Mouse (Mus musculus): Measurements from ENCODE around the gene Ampd3.

The Ampd3 gene

DNA sequence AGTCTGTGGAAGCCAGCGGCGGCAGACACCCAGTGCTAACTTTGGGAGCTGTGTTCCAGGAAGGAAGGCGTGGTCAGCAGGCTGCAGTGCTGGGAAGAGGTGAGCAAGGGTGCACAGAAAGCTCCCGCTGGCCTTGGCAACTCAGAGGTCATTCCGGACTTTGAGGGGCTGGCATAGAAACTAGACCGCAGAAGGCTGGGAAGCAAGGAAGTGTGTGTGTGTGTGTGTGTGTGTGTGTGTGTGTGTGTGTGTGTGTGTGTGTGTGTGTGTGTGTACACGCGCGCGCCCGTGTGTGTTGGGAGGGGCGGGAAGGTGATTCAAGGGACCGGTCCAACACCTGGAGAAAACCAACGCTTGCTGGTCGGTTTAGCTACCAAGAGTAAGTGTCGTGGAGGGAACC, at the start of gene Ampd3:
Gene Ampd3, plus strand, starts transcription at position 206 of the 400 bp plus-strand sequence.
- in situ Hi-C loops (cut with MboI; ENCODE audit: unreplicated experiment in 2 of 2): no loop called here

DNA sequence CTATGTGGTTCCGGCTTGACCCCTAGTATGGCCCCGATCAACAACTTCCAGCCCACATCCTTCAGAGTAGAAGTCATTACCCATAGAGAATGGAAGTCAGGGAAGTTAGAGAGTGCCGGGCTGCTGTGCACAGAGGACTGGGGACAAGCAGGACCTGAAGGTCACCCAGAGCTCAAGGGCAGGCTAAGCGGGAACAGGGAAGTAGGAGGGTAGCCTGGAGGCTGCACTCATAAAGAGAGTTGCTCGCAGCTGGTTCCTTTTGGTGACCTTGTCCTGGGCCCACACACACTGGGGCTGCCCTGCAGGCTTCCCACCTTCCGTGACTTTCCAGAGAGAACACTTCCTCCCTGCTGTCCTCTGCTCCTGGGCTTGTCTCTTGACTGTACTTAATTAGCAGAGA, 49.5 kb upstream of the Ampd3 start:
- in situ Hi-C loops (cut with MboI; ENCODE audit: unreplicated experiment in 2 of 2): no loop called here

DNA sequence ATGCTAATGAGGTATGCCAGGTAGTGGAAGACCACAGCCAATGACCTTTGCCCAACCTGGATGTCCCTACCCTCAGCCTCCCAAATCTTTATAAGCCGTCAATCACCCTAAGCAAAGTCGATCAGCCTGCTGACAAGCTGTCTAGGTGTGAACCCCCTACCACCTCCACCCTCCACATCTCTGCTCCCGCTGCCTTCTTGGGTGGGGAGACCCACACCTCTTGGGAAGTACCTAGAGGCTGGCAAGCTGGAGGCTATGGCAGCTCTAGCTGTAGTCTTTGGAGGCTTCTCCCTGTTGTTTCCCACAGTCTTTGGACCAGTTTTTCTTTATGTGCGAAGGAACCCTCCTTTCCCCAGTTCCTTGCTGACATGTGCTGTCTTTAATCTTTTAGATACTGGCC, 48.1 kb upstream of the Ampd3 start:
- in situ Hi-C loops (cut with MboI; ENCODE audit: unreplicated experiment in 2 of 2): loop anchor here (10.0 kb wide), 2 partner anchors 215 to 1245 kb away; no protein-coding TSS in a partner anchor

DNA sequence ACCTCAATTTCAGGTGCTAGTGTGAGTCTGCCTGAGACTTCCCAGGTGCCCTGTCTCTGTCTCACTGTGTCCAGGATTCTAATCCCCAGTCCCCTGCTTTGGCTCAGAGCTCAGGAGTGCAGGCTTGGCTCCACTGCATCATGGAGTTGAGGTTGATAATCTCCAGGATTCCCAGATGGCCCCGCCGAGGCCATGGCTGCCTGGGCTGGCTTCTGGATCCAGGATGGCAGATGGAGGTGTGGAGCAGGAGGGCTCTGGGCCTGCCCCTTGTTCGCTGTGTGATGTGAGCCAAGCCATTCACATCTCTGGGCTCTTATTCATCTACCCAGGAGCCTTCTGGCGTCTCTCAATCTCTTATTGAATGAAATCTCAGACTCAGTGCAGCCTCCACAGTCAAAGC, 45.8 kb upstream of the Ampd3 start:
- in situ Hi-C loops (cut with MboI; ENCODE audit: unreplicated experiment in 2 of 2): loop anchor here (10.0 kb wide), 2 partner anchors 213 to 1243 kb away; no protein-coding TSS in a partner anchor

DNA sequence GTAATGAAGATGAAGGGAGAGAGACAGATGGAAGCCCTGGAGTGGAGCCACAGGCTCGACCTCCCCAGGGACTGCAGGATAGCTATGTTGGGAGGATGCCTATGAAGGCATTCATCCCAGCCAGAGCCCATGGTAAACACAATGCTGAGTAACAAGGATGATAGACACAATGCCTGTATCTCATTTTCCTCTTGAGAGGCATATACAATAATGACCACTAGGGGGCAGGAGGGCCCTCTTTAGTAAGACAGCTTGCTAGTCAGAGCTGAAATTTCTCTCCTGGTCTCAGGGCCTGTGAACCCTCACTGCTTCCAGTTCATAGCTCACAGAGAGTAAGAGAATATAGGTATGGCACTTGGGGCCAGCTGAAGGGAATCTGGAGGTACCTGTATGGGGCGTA, 41.0 kb upstream of the Ampd3 start:
- in situ Hi-C loops (cut with MboI; ENCODE audit: unreplicated experiment in 2 of 2): loop anchor here (5.0 to 25.0 kb wide), 8 partner anchors 75 to 1635 kb away; no protein-coding TSS in a partner anchor

DNA sequence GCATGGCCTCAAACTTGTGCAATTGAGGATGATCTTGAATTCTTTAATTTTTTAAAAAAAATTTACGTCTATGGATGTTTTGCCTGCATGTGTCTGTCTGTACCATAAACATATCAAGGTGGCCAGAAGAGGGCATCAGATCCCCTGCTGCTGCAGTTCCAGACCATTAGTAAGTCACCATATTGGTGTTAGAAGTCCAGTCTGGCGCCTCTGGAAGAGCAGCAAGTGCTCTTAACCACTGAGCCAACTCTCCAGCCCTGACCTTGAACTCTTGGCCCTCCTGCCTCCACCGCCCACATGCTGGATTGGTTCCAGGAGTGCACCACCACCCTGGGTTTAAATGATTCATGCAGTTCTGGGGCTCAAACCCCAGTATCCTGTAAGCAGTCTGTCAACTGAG, 39.1 kb upstream of the Ampd3 start:
- in situ Hi-C loops (cut with MboI; ENCODE audit: unreplicated experiment in 2 of 2): loop anchor here (5.0 to 25.0 kb wide), 8 partner anchors 73 to 1633 kb away; no protein-coding TSS in a partner anchor

DNA sequence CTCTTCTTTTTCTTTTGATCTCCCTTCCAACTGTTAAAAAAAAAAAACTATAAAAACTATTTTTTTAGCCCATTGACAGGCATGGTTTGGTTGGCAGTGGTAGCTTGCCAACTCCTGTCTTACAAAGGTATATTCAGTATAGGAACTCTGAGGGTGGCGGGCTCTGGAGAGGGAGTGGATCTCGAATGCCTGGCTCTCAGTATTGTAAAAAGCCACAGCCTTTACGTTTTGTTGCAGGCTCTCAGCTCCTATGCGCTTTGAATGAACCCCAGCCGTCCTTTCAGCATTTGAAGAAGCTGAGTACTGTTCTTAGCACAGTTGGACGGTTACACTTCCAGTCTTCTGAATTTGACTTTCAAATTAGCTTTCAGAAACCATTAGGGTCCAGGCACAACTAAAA, 38.7 kb upstream of the Ampd3 start:
- in situ Hi-C loops (cut with MboI; ENCODE audit: unreplicated experiment in 2 of 2): loop anchor here (5.0 to 25.0 kb wide), 8 partner anchors 73 to 1633 kb away; no protein-coding TSS in a partner anchor

DNA sequence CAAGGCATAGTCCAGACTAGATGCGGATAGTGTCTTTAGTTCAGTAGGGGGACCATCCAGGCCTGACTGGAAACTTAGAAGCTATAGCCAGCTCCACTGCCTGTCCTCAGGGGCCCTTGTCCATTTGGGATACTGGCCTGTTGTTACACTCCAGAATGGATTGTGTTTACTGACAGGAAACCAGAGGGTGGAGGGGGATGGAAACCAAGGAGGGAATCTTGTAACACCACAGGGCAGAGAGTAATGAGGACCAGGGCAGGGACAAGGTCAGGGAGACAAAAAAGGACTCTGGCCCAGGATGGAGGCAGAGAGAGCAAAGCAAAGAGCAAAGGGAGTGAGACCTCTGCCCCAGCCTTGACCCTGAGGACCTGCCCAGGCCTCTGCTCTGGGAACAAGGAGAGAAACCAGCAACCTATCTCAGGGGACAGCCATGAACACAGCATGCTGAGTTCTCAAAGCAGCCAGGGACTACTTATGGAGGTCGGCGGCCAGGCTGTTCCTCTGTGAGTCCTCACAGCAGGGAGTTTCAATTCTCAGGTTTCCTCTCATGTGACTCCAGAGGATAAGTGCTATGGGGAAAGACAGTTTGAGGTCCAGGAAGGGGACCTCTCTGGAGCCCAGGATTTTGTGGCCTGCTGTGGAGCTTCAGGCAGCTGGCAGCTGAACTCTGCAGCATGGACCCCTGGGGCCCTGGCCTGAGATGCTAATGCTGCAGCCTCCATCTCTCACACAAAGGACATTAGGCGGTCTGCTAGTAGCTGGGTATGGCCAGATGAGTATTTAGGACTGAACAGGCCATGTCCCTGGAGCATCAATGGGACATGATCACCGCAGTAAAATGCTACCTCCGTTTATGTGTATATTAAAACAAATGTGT, 36.7 kb upstream of the Ampd3 start:
- in situ Hi-C loops (cut with MboI; ENCODE audit: unreplicated experiment in 2 of 2): loop anchor here (25.0 kb wide), 3 partner anchors 506 to 1631 kb away; no protein-coding TSS in a partner anchor

DNA sequence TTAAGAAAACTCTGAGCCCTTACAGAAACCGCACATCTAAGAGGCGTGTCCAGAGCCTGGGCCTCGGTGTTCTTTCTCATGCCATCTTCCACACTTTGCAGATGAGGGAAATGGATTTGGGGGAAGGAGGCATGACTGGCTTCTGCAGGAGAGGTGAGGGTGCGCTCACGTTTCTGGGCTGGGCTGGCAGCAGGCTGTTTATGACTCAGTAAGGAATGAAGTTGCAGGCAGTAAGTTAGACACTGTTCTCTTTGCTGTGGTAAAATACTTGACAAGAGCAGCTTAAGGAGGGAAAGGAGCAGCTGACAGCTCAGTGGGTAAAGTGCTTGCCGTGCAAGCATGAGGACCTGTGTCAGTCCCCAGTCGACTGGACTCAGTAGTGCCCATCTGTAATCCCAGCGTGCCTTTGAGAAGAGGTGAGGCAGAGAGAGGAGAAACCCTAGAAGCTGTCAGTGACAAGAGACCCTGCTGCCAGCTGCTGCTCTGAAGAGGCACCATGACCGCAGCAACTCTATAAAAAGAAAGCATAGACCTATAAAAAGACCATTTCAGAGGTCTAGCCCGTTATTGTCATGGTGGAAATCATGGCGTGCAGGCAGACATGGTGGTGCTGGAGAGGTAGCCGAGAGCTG, 35.9 kb upstream of the Ampd3 start:
- in situ Hi-C loops (cut with MboI; ENCODE audit: unreplicated experiment in 2 of 2): loop anchor here (25.0 kb wide), 3 partner anchors 505 to 1630 kb away; no protein-coding TSS in a partner anchor

DNA sequence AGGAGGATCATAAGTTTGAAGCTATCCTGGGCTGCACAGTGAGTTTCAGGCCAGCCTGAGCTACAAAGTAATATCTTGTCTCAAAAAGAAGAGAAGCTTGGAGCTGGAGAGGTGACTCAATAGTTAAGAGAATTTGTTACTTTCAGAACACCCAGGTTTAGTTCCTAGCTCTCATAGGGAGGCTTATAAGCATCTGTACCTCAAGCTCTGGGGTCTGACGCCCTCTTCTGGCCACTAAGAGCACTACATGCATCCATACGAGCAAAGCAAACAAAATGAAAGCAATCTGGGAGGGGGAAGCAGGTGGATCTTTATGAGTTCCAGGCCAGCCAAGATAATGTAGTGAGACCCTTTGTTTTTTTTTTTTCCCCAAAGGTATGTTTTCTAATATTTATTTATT, 31.1 kb upstream of the Ampd3 start:
- in situ Hi-C loops (cut with MboI; ENCODE audit: unreplicated experiment in 2 of 2): loop anchor here (25.0 kb wide), 3 partner anchors 500 to 1625 kb away; no protein-coding TSS in a partner anchor

DNA sequence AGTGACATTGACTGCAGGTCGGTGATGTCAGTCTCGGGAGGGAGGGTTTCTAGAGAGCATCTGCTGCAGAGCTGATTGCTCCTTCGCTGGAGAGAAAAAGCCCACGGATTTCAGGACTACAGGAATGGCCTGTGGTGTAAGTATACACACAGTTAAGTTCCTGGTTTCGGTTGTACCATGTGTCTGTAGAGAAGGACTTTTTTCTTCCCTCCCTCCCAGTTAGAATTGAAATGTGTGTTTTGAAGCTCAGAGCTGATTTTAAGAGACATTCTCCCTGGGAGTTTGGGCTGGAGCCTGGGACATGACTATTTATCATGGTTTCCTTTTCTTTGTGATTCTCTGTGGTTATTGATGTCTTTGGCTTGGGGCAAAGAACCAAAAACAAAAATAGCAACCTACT, 28.2 kb upstream of the Ampd3 start:
- in situ Hi-C loops (cut with MboI; ENCODE audit: unreplicated experiment in 2 of 2): loop anchor here (25.0 kb wide), 3 partner anchors 498 to 1623 kb away; no protein-coding TSS in a partner anchor

DNA sequence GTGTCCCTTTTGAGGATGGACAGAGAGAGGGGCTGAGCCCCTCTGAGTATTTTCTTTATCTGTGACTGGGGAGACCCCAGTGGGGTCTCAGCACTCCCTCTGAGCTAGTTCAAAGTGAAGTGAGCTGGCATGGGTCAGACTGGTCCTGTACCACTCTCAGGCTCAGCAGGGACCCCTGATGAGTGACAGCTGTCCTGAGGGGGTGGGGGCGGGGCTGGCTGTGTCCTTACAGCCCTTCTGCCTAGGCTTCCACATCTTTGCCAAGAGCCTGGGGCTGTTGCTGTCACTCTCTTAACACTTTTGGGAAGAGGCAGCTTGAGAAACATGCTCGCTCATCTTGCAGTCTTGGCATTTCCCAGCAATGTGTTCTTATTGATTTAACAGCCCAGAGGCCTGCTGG, 27.8 kb upstream of the Ampd3 start:
- in situ Hi-C loops (cut with MboI; ENCODE audit: unreplicated experiment in 2 of 2): loop anchor here (25.0 kb wide), 3 partner anchors 497 to 1622 kb away; no protein-coding TSS in a partner anchor

DNA sequence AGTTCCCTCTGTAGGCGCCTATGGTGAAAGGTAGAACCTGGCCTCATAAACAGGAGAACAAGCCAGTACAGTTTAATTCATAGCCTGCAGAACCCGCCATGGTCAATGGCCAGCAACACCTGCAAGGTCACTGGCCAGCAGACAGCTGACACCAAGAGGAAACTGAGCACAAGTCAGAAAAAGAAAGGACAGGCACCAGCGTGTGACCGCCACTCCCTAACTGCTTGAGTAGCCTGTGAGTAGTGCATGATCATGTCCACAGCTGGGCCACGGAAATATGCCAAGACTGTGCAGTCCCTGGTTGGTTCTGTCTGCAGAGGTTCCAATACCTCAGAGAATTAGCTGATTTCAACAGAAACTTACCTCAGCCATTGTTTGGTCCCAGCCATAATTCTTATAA, 26.0 kb upstream of the Ampd3 start:
- in situ Hi-C loops (cut with MboI; ENCODE audit: unreplicated experiment in 2 of 2): loop anchor here (25.0 kb wide), 3 partner anchors 495 to 1620 kb away; no protein-coding TSS in a partner anchor

DNA sequence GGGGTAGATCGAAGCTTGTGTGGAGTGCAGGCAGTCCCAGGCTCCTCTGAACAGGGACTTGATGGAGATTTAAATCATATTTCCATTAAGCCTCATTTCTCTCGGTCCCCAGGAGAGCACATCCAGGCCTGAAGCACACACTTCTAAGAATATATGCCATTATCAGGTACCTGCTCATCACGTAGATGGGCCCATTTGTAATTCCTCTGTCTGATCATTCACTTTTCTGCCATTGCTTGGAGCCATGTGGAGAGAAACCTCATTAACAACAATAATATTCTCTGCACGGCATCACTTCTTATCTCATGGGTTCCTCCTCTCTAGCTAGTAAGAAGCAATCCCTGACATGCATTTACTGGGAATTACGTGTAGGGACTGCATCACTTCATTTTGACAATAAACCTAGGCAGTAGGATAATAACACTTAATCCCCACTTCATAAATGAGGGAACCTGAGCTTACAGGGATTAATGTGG, 21.9 kb upstream of the Ampd3 start:
- in situ Hi-C loops (cut with MboI; ENCODE audit: unreplicated experiment in 2 of 2): loop anchor here (25.0 kb wide), 3 partner anchors 491 to 1616 kb away; no protein-coding TSS in a partner anchor

DNA sequence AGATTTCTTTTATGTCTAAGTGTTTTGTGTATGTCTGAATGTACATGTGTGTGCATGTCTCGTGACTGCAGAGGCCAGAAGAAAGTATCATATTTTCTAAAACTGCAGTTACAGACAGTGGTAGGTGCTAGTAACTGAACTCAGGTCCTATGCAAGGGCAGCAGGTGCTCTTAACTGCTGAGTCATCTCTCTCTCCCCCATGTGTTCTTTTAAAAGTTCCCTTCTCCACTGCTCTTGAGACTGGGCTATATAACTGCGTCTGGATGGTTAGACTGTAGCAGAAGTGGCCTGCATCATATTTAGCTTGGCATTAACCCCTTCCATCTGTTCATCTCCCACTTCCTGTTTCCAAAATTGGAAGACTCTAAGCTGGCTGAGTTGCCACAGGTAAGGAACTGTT, 21.2 kb upstream of the Ampd3 start:
- in situ Hi-C loops (cut with MboI; ENCODE audit: unreplicated experiment in 2 of 2): loop anchor here (25.0 kb wide), 3 partner anchors 490 to 1615 kb away; no protein-coding TSS in a partner anchor

DNA sequence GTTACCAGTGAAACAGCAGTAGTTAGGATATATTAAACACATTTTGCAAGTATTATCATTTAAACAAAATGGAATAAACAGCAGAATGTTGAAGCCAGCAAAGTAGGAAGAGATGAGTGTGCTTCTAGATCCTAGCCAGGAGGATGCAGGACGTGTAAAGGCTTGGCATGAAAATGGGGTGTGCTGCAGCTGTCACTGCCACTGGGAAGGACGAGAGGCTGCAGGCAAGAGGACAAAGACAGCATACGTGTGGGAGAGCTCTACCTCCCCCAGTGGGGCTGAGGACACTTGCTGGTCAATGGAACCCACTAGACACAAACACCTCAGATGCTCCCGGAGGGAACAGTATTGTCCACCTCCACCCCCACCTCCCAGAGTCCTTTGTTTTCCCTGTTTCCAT, 17.2 kb upstream of the Ampd3 start:
- in situ Hi-C loops (cut with MboI; ENCODE audit: unreplicated experiment in 2 of 2): no loop called here

DNA sequence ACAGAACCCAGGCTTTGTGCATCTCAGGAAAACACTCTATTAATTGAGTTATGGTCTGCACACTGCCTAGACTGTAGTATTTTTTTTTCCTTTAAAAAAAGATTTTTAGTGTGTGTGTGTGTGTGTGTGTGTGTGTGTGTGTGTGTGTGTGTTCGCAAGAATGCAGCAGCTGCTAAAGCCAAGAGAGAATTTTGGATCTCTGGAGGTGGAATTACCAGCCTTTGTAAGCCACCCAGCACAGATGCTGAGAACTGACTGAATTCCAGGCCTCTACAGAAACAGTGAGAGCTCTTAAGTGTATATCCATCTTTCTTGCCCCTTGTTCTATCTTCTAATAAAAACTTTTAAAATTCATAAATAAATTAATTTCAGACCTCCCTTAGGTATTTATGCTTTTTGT, 16.4 kb upstream of the Ampd3 start:
- in situ Hi-C loops (cut with MboI; ENCODE audit: unreplicated experiment in 2 of 2): no loop called here

DNA sequence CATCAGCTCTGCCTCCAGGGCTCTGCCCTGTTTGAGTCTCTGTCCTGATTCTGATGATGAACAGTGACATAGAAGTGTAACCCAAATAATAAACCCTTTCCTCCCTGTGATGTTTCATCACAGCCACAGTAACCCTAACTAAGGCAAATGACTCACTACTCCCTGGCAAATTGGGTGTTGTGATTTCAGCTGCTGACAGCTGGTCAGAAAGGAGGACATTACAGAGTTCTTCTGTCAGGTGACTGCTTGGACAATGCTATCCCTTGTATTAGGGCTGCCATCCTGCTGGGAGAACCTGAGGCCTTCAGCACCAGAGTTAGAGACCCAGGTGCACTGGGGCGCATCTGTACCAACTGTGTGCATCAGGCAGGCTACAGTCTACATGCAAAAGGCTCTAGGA, 14.7 kb upstream of the Ampd3 start:
- in situ Hi-C loops (cut with MboI; ENCODE audit: unreplicated experiment in 2 of 2): no loop called here

DNA sequence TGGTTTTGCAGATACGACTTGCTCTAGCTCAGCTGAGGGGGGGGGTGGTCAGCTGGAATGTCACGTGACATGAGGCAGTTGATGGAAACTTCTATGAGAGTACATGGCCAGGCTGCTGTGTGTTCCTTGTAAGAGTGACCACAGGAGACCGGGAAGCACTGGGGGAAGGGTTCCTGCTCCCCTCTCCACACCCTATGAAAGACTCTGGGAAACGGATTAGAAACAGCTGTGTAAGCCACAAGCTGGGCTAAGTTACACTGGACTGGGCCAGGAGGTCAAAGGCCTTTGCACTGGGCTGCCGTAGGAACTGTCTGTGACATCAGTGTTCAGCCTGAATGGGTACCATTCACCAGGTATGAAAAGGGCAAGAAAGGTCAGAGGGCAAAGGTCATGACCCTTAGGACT, 14.1 kb upstream of the Ampd3 start:
- in situ Hi-C loops (cut with MboI; ENCODE audit: unreplicated experiment in 2 of 2): no loop called here

DNA sequence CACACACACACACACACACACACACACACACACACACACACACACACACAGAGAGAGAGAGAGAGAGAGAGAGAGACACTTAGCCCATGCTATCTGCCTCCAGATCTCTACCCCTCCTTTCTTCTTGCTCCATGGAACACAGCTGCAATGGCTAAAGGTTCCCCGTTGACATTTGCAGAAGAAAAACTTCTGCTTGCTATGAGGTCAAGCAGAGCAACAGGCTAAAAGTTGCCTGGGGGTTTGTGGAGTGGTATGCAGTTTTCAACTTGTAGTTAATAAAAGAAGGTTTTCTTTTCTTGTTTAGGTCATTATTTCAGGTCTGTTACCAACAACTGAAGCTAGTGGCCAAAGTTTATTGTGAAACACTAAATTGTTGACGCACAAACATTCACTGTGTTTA, 11.6 kb upstream of the Ampd3 start:
- in situ Hi-C loops (cut with MboI; ENCODE audit: unreplicated experiment in 2 of 2): no loop called here

DNA sequence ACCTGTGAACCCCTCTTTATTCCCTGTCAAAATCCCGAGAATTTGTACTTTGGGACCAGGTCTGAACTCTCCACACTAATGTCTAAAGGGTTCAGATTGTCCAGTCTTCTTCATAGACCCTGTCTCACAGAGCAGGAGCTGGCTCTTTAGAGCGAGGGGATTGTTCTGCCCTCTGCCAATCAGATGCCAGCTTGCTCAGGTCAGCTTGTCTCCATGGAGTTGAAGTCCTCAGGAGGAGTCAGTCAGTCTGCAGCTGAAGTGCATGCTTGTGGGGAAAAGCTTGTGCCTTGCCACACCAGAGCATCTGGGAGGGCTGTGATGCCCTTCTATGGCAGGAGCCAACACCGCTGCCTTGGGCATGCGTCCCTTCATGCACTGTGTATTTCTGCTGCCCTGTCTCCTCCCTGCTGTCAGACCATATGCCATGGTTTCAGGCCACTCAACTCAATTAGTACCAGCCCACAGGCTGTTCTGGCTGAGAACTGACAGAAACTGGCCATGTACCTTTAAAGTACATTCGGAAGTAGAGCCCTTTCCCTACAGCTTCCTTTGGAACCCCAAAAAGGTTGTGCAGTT, 5.3 kb upstream of the Ampd3 start:
- in situ Hi-C loops (cut with MboI; ENCODE audit: unreplicated experiment in 2 of 2): no loop called here

Measured in v-Abl transformed pro-B cells (cell line).